Mouse (Mus musculus) CD8-positive naive resting alpha-beta T cell, adult 2 months (primary cell): ENCODE measurements around the gene Clec18a.
"Not testable (repeated sequence)": the region's sequence is repeated elsewhere in the genome, so short reads cannot be mapped to it uniquely, and the experiment has no call there.

Experiments
- DNase-seq, 2 experiments: peaks; one replicate each; pipeline ENCODE4 v3.0.0; 2022; ENCODE audit warnings: low read depth in 2 of 2, low spot score in 2 of 2

Clec18a gene

DNA sequence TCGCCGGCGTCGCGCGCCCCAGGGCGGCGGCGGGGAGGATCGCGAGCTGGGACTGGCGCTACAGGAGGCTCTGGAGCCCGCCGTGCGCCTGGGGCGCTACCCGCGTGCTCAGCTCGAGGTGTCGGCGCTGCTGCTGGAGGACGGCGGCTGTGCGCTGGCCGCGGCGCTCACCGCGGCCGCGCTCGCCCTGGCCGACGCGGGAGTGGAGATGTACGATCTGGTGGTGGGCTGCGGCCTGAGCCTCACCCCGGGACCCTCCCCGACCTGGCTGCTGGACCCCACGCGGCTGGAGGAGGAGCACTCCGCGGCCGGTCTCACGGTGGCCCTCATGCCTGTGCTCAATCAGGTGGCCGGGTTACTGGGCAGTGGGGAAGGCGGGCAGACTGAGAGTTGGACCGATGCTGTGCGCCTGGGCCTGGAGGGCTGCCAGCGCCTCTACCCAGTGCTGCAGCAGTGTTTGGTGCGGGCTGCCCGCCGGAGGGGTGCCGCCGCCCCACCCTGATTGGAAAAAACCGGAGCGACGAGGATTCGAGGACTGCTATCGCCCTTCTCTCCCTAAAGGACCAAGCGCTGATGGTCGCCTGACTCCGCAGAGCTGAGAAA is 35.4 kb downstream of the Clec18a start:
- DNase-seq, result no peak

DNA sequence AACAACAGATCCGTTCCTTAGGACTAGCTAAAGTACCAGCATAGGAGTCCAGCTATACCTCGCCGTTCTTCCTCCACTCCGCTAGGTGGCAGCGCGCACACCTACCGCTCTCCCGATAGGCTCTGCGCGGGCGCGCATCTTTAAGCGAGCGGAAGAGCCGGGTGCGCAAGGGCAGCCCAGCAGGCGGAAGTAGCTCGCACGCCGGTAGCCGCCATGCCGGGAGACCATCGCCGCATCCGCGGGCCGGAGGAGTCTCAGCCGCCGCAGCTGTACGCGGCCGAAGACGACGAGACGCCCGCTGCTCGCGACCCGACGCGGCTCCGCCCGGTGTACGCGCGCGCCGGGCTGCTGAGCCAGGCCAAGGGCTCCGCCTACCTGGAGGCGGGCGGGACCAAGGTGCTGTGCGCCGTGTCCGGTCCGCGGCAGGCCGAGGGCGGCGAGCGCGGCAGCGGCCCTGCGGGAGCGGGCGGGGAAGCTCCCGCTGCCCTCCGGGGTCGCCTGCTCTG is 36.0 kb downstream of the Clec18a start, which contains the start of gene Exosc6:
TSS of gene Exosc6 (plus strand) at position 182 of the 506 bp plus-strand sequence.
- DNase-seq, result peak; percentile 86

DNA sequence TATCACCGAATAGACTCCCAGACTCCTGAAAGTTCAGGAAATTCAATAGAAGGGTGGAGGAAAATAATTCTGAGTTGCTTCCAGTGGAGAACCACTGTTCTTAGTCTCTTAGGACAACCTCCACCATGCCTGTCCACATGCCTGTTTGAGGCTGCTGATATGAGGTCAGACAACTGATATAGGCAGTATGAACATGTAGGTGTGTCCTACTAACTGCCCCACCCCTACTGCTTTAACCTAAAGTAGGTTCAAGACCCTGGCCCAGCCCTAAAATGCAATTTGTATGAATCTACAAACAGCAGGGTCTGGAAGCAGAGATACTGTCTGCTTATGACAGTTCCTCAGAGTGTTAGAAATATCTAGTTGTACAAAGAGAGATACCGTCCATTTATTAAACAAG is 36.6 kb downstream of the Clec18a start:
- no peak for DNase-seq

DNA sequence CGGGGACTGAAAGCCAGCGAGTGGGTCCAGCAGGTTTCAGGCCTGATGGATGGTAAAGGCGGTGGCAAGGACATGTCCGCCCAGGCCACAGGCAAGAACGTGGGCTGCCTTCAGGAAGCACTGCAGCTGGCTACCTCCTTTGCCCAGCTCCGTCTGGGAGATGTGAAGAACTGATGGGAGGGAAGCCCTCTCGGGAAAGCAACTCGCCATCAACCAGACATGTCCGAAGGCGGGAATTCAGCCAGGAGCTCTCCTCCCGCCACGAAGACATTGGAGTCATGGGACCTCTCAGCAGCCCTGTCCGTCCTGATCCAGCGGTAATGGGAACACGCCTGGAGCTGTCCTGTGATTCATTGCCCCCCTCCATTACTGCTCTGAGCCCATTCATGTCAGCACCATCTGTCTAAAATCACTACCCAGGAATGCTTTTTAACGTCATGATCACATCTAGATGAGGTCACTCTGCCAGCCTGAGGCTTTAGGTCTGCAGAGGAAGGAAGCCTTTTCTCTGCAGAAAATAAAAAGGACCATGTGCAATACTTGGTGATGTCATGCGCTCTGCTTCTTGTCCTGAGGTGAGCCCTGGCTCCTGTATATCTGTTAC is 37.1 kb downstream of the Clec18a start:
- DNase-seq, result no peak

DNA sequence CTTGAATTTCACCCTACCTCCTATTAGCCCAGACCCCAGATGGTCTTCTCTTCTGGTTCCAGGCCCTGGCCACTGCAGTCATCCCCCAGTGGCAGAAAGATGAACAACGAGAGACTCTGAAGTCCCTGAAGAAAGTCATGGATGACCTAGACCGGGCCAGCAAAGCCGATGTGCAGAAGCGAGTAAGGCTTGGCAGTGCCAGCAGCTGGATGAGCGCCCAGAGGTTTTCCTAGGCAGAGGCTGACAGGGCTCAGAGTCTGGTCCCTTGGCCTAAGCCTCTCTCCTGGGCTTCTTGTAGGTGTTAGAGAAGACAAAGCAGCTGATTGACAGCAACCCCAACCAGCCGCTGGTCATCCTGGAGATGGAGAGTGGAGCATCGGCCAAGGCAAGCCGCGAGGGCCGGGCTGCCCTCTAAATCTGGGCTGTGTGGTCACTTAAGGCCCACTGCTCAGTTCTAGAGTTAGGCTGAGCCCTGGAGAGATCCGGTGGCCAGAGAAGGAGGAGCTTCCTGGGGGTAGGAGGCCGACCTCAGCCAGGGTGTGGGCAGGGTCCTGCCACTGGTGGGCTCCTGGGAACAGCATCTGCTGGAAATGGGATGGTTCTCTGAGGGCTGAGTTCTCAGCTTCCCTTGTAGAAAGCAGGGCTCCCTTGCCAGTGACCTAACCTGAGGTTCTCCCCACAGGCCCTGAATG is 38.3 kb downstream of the Clec18a start:
- no peak for DNase-seq

DNA sequence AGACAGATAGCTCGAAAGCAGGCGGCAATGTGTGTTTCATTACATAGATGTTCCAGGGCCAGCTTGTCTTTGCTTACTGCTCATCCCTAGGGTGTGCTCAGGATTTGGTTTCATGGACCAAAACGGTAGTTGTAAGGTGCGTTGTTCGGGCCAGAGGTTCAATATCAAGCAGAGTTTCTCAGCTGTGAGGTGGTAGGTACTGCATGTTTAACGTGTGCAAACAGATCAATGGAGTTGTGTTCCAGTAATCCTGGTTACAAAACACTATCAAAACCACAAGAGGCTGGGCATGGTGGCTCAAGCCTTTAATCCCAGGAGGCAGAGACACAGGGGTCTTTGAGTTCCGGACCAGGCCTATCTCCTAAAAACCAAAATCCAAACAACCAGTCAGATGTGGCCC is 43.1 kb downstream of the Clec18a start:
- DNase-seq, result no peak

DNA sequence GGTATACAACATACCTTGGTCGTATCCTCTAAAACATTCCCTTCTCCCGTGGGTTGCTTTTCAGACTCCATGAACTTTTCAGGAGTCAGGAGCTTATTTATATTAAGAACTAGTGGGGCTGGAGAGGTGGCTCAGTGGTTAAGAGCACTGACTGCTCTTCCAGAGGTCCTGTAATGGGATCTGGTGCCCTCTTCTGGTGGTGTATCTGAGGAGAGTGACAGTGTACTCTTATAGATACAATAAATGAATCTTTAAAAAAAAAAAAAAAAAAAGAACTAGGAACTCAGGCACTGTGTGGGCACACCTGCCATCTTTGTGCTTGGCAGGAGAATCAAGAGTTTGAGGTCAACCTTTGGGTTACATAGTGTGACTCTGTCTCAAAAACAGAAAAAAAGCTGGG is 43.5 kb downstream of the Clec18a start:
- DNase-seq, result no peak

DNA sequence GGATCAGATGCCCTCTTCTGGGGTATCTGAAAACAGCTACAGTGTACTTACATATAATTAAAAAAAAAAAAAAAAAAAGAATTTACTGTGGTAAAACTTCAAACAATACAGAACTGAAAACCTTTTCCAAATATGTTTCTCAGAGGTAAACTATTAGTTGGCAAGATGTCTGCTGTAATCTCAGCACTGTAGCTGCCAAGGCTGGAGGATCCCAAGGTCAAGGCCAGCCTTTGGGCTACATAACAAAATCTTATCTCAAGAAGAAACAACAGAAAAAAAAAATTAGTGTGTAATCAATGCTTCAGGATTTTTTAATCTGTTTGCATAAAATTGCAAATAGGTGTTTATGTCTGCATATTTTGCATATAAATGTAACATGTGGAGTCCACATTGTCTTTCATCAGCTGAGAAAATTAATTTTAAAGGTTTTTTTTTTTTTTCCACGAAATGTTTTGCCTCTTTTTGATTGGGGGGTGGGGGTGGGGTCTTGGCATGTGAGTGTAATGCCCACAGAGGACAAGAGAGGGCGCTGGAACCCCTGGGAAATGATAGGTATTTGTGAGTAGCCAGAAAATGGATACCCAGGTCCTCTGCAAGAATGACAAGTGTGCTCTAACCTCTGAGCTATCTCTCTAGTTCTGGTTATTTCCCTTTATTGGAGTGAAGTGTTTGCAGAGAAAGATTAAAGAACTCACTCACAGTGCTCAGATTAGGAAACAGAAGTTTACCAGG is 48.1 kb downstream of the Clec18a start:
- DNase-seq, result no peak

DNA sequence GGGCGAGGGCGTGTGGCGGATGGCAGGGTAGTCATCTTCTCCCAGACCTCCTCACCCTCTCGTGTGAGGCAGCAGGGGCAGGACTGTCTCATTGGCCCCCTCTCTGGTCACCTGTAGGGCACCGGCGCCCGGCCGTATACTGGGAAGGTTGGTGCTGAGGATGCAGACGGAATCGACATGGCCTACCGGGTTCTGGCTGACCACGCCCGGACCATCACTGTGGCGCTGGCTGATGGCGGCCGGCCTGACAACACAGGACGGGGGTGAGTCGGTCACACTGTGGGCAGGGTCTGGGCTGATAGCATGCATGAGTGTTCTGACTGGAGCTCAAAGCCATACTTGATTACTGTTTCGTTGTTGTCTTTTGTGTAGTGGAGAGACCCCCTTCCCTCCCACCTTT is 49.7 kb downstream of the Clec18a start:
- DNase-seq, result no peak

DNA sequence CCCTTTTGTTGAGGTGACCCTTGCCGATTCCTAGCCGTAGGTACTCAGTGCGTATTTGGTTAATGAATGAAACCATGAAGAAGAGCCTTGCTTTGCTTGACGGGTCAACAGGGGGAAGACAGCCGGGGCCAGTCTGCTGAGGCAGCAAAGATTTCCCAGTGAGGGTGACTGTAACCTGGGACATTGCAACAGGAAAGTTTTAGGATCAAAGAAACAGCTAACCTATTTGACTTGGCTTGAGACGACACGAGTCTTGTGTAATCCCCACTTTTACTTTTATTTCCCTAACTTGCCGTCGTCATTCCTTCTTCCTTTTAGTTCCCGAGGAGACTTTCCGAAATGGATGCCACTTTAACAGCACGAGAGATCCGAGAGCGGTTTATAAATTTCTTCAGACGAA is 55.6 kb downstream of the Clec18a start:
- no peak for DNase-seq

DNA sequence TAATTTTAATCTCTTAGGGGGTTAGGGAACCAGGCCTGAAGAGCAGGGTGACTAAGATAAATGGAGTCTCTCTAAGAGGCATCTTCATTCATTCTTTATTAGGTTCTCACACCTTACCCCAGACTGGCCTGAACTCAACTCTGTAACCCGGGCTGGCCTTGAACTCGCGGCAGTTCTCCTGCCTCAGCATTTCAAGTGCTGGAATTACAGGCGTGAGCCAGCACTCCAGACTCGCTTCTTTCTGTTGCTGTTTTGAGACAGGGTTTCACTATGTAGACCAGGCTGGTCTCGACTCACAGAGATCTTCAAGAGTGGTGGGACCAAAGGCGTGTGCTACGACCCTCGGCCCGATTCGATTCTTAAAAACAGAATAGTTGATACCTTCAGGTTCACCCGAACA is 58.0 kb downstream of the Clec18a start:
- no peak for DNase-seq

DNA sequence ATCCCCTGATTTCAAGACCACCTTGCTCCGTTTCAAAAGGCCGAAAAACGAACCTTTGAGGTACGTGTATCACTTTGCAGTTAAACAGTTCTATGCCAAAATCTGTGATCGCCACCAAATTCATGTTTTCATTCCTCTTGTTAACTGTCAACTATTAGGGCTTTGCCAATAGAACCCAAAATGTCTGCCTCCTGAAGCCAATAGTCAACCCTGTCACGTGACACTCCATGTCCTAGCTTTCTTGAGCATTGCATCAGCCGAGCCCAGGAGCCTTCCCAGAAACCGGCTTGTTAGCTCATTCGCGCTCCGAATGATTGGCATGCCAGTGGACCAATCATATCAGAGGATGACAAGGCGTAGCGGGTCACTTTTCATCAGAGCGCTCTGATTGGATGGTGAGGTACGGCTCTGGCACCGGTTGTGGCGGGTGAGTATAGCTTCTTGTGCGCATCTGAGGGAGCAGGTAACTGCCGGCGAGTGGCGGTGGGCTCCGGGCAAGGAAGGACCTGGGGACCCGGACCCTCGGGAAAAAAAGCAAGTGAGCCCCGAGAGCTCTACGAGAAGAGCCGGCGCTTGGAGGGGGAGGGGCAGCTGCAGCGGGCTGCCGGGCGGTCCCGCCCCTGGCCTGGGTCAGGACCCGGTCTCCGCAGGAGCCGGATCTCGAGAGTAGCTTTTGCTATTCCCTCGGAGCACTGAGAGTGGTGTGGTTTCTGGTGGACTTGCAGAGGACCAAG is 58.6 kb downstream of the Clec18a start:
- DNase-seq, result peak; percentile 91 to 94

DNA sequence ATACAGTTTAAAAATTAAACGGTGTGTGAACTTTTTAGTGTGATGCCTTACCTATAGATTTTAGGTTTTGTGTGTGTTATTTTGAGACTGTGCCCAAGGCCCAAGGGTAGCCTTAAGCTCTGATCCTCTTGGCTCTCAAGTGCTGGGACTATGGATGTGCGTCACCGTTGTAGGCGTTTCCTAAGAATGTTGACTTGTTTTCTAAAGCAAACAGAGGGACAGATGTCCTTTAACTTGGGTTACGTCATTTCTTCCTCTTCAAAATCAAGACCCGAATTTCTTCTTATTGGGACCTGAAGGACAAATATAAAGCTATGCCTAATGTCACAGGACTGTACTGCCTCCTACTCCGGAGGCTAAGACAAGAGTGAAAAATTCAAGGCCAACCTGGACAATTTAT is 59.3 kb downstream of the Clec18a start, which contains the start of gene Aars:
TSS of gene Aars (plus strand) at position 229 of the 400 bp plus-strand sequence.
- DNase-seq, result no peak

DNA sequence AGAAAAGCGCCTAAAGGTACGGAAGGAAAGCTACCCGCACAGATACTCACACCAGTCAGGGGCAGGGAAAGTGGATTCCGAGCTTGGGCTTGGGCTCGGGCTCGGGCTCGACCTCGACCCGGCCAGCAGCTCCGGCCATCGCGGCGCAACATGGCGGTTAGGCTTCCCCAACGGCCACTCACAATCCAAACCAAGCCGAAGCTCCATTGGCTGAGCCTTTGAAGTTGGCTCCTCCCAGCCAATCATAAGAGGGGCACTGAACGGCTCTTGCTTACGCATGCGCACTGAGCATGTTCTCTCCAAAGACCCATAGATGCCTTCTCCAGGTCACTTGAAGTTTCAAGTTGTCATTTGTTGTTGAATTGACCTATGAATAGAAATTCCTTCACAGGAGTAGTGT is 60.7 kb downstream of the Clec18a start, which contains the start of gene Ddx19b:
TSS of gene Ddx19b (minus strand) at position 180 of the 400 bp plus-strand sequence.
- DNase-seq, result no peak

DNA sequence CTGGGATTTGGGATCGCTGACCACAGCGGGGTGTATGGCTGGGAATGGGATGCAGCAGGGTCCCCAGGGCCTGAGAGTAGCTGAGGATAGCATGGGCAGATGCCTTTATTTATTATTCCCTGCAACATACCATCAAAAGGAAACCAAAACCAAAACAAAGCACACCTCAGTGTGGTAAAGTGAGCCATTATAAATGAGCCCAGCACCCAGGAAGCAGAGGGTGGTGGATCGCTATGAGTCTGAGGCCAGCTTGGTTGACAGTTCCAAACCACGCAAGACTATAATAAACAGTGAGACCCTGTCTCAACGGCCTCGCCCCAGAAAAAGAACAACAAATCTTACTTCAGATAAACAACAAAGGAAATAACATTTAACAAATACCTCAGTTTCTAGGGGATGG is 62.2 kb downstream of the Clec18a start:
- DNase-seq, result no peak

DNA sequence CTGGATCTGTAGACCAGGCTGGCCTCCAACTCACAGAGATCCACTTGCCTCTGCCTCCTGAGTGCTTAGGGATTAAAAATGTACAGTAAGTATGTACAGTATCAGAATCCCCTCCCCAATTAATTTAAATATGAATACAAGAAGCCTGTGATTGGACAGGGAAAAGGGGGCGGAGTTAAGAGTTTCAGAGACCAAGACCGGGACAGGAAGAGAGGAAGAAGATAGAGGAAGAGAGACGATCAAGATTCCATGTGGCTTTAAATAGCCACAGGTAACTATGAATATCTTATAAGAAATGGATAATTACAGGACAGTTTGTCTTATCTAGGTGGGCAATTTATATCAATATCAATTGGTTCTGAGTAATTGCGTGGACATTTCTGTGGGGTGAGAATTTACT is 62.6 kb downstream of the Clec18a start:
- no peak for DNase-seq

DNA sequence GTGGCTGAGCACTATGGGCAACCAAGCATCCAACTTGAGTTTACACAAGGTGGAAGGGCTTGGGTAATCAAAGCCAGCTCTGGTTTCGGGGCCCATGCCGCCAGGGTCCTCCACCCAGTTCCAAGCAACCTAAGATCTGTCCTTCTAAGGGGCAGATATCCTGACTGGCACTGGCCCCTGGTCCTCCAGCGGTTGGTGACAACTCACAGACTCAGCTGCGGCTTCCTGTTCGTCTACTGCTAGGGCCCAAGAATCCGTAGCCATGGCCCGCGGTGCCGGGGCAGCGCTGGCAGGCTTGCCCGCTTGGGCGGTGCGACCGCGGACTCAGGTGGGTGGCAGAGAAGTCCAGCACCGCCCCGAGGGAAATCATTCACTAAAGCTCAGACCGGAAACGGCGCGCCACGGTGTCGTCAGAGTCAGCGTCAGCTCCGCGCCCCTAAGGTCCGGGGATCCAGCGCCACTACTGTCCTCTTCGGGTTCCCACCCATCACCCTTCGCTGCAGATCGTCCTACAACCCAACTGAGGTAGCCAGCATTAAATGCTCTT is 64.8 kb downstream of the Clec18a start:
- DNase-seq, result peak; percentile 55 to 67

DNA sequence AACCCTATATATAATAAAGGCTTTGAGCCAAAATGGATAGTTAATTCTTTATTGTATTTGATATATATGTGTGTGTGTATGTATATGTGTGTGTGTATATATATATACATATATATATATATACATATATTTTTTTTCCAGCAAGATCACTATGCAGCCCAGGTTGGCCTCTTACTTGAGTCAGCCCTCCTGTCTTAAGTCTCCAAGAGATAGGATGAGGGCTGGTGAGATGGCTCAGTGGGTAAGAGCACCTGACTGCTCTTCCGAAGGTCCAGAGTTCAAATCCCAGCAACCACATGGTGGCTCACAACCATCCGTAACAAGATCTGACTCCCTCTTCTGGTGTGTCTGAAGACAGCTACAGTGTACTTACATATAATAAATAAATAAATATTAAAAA is 65.6 kb downstream of the Clec18a start:
- not testable (repeated sequence) for DNase-seq

DNA sequence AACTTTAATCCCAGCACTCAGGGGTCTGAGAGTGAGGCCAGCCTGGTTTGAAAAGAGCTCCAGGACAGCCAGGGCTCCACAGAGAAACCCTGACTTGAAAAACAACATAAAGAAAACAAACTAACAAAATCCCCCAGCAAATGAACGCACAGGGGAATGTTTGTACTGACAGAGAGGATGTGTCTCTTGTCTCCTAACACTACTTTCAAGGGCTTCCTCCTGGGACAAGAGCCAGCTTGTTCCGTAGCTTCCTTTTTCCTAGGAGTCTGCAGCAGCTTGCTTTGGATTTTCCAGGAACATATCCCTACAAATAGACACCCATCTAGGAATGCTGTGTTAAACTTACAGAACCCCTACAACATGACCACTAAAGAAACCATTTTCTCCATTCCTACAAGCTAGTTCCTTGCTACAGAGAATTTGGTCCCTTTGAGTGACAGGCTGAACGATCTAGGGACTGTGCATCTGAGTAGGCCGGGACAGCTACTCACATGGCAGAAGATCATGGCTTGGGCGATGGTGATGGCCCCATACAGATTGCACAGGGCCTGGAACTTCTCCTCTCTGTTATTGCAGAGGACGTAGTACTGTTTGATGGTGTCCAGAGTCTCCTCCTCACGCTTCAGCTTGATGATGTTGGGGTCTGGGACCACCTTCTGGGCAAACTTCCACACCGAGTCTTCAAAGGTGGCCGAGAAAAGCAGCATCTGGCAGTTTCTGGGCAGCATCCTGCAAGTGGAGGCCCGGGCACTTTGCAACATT is 81.8 kb downstream of the Clec18a start:
- DNase-seq, result not testable (repeated sequence)
